Mouse (Mus musculus): ENCODE data around the gene Lcor.

- TF ChIP-seq POLR2A (IDR thresholded peaks at IDR 0.05; ENCODE audit: extremely low read depth, insufficient read depth, low read length), result no peak
- TF ChIP-seq CTCF (IDR thresholded peaks at IDR 0.05; ENCODE audit: extremely low read depth, insufficient read depth, low read length), result no peak
Measured at GRCm38 (mm10) chr19:41482909-41483444, 540 bp downstream of the Lcor start.

All from cortical plate, adult 2 months (tissue).